Mouse (Mus musculus) kidney, postnatal 10 days (tissue): Measurements from ENCODE around the gene Kcnn4.

Experiments used
- DNase-seq: peaks from one replicate; pipeline ENCODE4 v3.0.0; 2021; ENCODE audit warnings: mixed read lengths

Gene Kcnn4

GRCm38 (mm10) chr7:24428725-24429124 is 58.7 kb downstream of the Kcnn4 start:
- DNase-seq: no peak

- DNase-seq: no peak
These were observed 59.5 kb downstream of the Kcnn4 start for GRCm38 (mm10) chr7:24429413-24430112.

- DNase-seq: no peak
These were observed 60.7 kb downstream of the Kcnn4 start for GRCm38 (mm10) chr7:24430551-24431345.

GRCm38 (mm10) chr7:24431713-24432112 is 61.6 kb downstream of the Kcnn4 start:
- DNase-seq: no peak

GRCm38 (mm10) chr7:24435305-24435704 is 65.2 kb downstream of the Kcnn4 start:
- no peak for DNase-seq
